In the genomic region with DNA sequence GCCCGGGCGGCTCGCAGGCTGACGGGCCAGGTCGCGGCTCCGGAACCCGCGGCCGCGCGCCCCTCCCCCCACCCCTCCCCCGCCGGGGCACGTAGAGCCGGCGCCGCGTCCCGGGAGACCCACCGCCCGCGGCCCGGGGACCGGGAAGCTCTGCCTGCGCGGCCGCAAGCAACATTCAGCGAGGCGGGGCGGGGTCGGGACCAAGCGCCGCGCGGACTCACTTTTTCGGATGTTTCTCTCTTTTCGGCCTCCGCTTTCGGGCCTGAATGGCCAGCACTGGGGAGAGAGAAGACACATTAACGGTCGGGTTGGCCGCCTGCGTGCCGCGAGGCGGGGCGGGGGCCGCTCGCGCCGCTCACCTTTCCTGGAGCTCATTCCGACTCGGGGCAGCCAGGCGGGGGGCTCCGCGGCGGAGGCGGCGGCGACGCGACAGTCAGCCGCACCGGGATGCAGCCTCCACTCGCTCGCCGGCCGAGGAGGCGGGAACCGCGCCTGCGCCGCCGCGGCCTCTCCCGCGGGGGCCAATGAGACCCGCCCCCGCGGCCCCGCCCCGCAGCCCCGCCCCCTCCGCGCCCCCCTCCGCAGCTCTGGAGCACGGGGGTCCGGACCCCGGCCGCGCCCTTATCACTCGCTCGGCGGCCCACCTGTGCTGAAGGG, we compare ENCODE assay signal across 8 mouse cellular contexts. TPM values are rescaled to one million over a fixed set of nuclear protein-coding genes. Genes with fewer than 3 reads are reported as not detected.
DNase-seq lines count a peak whose midpoint lies in the region; ATAC-seq and TF ChIP-seq lines count a peak whose summit lies in the region.

No protein-coding gene starts in this region.

- H3K9me3 ChIP-seq in embryonic facial prominence, embryonic 12.5 days: no peaks in the 10 kb centered on the region
- H3K9me3 ChIP-seq in stomach, embryonic 15.5 days: no peaks in the 10 kb centered on the region

- H3K27me3 ChIP-seq in C2C12 (ENCODE audit: control insufficient read depth, insufficient read depth, insufficient read length): no peaks in the 10 kb centered on the region
- no peaks in the 10 kb centered on the region for H3K27me3 ChIP-seq in embryonic facial prominence, embryonic 12.5 days
- H3K27me3 ChIP-seq in liver, adult 2 months (ENCODE audit: control insufficient read depth, insufficient read depth, low read length): 0 out of 2 replicates have a peak, but pooled peaks cover 2% of the 10 kb centered on the region
- no peaks in the 10 kb centered on the region for H3K27me3 ChIP-seq in stomach, embryonic 15.5 days (replicated peaks)

- TF ChIP-seq POLR2A in liver, adult 2 months (IDR thresholded peaks at IDR 0.05; ENCODE audit: extremely low read depth, insufficient read depth, low read length): no peak

- H3K36me3 ChIP-seq in C2C12 (ENCODE audit: control insufficient read depth, insufficient read depth): no peaks in the 10 kb centered on the region
- H3K36me3 ChIP-seq in embryonic facial prominence, embryonic 12.5 days: no peaks in the 10 kb centered on the region
- H3K36me3 ChIP-seq in liver, adult 2 months (ENCODE audit: control insufficient read depth, insufficient read depth, low read length): no peaks in the 10 kb centered on the region
- no peaks in the 10 kb centered on the region for H3K36me3 ChIP-seq in stomach, embryonic 15.5 days

- TF ChIP-seq CTCF in C2C12 (IDR thresholded peaks at IDR 0.05; ENCODE audit: control insufficient read depth, insufficient read depth, insufficient read length): no peak
- no peak for TF ChIP-seq CTCF in liver, adult 2 months (IDR thresholded peaks at IDR 0.05; ENCODE audit: low read depth, low read length)

- no peaks in the 10 kb centered on the region for H3K79me2 ChIP-seq in C2C12 (ENCODE audit: control insufficient read depth, insufficient read depth)
- no peaks in the 10 kb centered on the region for H3K79me2 ChIP-seq in liver, adult 2 months (ENCODE audit: control insufficient read depth, insufficient read depth, low read length)

- H3K4me1 ChIP-seq in embryonic facial prominence, embryonic 12.5 days: 0 out of 2 replicates have a peak, but pooled peaks cover 5% of the 10 kb centered on the region
- H3K4me1 ChIP-seq in liver, adult 2 months (ENCODE audit: control insufficient read depth, insufficient read depth, low read length): no peaks in the 10 kb centered on the region; the same call in 1 of the 2 replicates
- H3K4me1 ChIP-seq in stomach, embryonic 15.5 days: 0 out of 2 replicates have a peak, but pooled peaks cover 3% of the 10 kb centered on the region

- peak; percentile 81 for DNase-seq in adrenal gland, postnatal 25 days
- DNase-seq in heart, adult 9 months (ENCODE audit: low spot score in 2 of 2): peak; percentile 17 to 38
- peak; percentile 42 for DNase-seq in kidney, adult 9 months
- DNase-seq in liver, adult 2 months (ENCODE audit: extremely low read depth, low read depth, low spot score): no peak
- peak; percentile 48 for DNase-seq in naive thymus-derived CD4-positive, alpha-beta T cell, adult 2 months (ENCODE audit: low read depth)

- H3K9ac ChIP-seq in embryonic facial prominence, embryonic 12.5 days: peak overlapping the region; percentile 73
- peak overlapping the region; percentile 70 for H3K9ac ChIP-seq in liver, adult 2 months (ENCODE audit: low read depth, low read length)
- H3K9ac ChIP-seq in stomach, embryonic 15.5 days: peak overlapping the region; percentile 37

- H3K27ac ChIP-seq in embryonic facial prominence, embryonic 12.5 days: peak overlapping the region; percentile 83
- H3K27ac ChIP-seq in liver, adult 2 months (replicated peaks; ENCODE audit: insufficient read depth, low read depth, low read length): no peak overlapping the region
- H3K27ac ChIP-seq in stomach, embryonic 15.5 days: peak overlapping the region; percentile 11

- H3K4me3 ChIP-seq in C2C12 (ENCODE audit: insufficient read depth, poor library complexity, severe bottlenecking): peak overlapping the region; percentile 56
- H3K4me3 ChIP-seq in embryonic facial prominence, embryonic 12.5 days: peak overlapping the region; percentile 87
- peak overlapping the region; percentile 76 for H3K4me3 ChIP-seq in liver, adult 2 months (ENCODE audit: insufficient read depth, low read depth, low read length)
- peak overlapping the region; percentile 92 for H3K4me3 ChIP-seq in stomach, embryonic 15.5 days (replicated peaks)

- peak overlapping the region; percentile 20 for H3ac ChIP-seq in C2C12 (ENCODE audit: control insufficient read depth, insufficient read length, low read depth)

- WGBS in embryonic facial prominence, embryonic 12.5 days: under 1% methylated on average over 83 of the region's 95 CpGs
- WGBS in liver, adult 2 months: 1% methylated on average over 69 of the region's 95 CpGs
- WGBS in stomach, embryonic 15.5 days: under 1% methylated on average over 56 of the region's 95 CpGs

- H3K79me3 ChIP-seq in C2C12 (ENCODE audit: low read depth): no peaks in the 10 kb centered on the region

- peak; percentile 88 for ATAC-seq in embryonic facial prominence, embryonic 12.5 days (ENCODE audit: insufficient number of reproducible peaks, insufficient read depth, low FRiP score, low TSS enrichment)
- ATAC-seq in stomach, embryonic 15.5 days (ENCODE audit: insufficient read depth, low FRiP score, low read depth): peak; percentile 83

- H3K4me2 ChIP-seq in embryonic facial prominence, embryonic 12.5 days (replicated peaks): peak overlapping the region; percentile 93
- peak overlapping the region; percentile 97 for H3K4me2 ChIP-seq in stomach, embryonic 15.5 days

TF ChIP-seq in C2C12, 6 proteins besides CTCF, POLR2A, EP300 and RAD21:
- TF ChIP-seq MYOG (IDR thresholded peaks at IDR 0.05; ENCODE audit: control insufficient read depth, extremely low read depth, insufficient read length) (no peak), MAX (IDR thresholded peaks at IDR 0.05) (no peak), FOSL1 (IDR thresholded peaks at IDR 0.05; ENCODE audit: insufficient read depth, low read length, poor library complexity, severe bottlenecking) (no peak), USF1 (IDR thresholded peaks at IDR 0.05; ENCODE audit: low read depth) (no peak), MYOD1 (IDR thresholded peaks at IDR 0.05; ENCODE audit: control insufficient read depth, insufficient read length, low read depth) (no peak), CEBPB (IDR thresholded peaks at IDR 0.05; ENCODE audit: low read depth) (no peak)

RNA-seq across cellular contexts. Expression of a gene that starts 8.8 kb away (rescaled TPM):
- 4.9 TPM for polyA plus RNA-seq in C2C12 (2012; fragmentation: generic; extraction: Trizol)
- 38.9 and 57.0 TPM in 2 replicates for total RNA-seq in adrenal gland, postnatal 25 days (2021)
- 59.1 and 62.1 TPM in 2 replicates for polyA plus RNA-seq in embryonic facial prominence, embryonic 12.5 days (2016; fragmentation: Nextera tagmentation; extraction: Ambion mirVana)
- 14.5 and 15.2 TPM in 2 replicates for total RNA-seq in liver, adult 2 months (2014; rRNA removed)
- 2.1 and 2.9 TPM in 2 replicates for polyA plus RNA-seq in liver, adult 2 months (2012; rRNA removed)
- 40.3 and 41.1 TPM in 2 replicates for polyA plus RNA-seq in stomach, embryonic 15.5 days (2015; fragmentation: Nextera tagmentation; extraction: Ambion mirVana)
